Mouse (Mus musculus) hindbrain, postnatal 0 days (tissue): ENCODE data around the gene Pdia4. TPM values are rescaled to one million over a fixed set of nuclear protein-coding genes. Genes with fewer than 3 reads are reported as not detected.
"Not testable (repeated sequence)": the region's sequence is repeated elsewhere in the genome, so short reads cannot be mapped to it uniquely, and the experiment has no call there.

Experiments used
- ATAC-seq: fragments of 200-750 bp; cut with Nextera tagmentation; 2 replicates; pipeline ENCODE4 v1.8.0; 2017; ENCODE audit warnings: mild to moderate bottlenecking, moderate TSS enrichment, moderate library complexity
- DNase-seq: peaks from one replicate; pipeline ENCODE4 v3.0.0-alpha.2; 2015; ENCODE audit warnings: low spot score
- H3K27ac ChIP-seq: fragments of 300-500 bp; sonication (generic); 2 replicates; pipeline ENCODE4 v1.5.1; 2014; ENCODE audit warnings: mild to moderate bottlenecking
- H3K27me3 ChIP-seq: fragments of 300-500 bp; sonication (generic); 2 replicates; pipeline ENCODE4 v1.6.1; 2014; ENCODE audit warnings: low read length, mixed read lengths; ENCODE audit not compliant: insufficient read depth
- H3K36me3 ChIP-seq: fragments of 300-500 bp; sonication (generic); 2 replicates; pipeline ENCODE4 v1.6.1; 2014; ENCODE audit warnings: low read length, mixed read lengths; ENCODE audit not compliant: insufficient read depth
- H3K4me1 ChIP-seq: fragments of 300-500 bp; sonication (generic); 2 replicates; pipeline ENCODE4 v1.6.1; 2014; ENCODE audit warnings: antibody characterized with exemption, low read length, mixed read lengths; ENCODE audit not compliant: insufficient read depth
- H3K4me2 ChIP-seq: fragments of 300-500 bp; sonication (generic); 2 replicates; pipeline ENCODE4 v1.6.1; 2014; ENCODE audit warnings: low read depth, mild to moderate bottlenecking, low read length, moderate library complexity, mixed read lengths
- H3K4me3 ChIP-seq: fragments of 300-500 bp; sonication (generic); 2 replicates; pipeline ENCODE4 v1.5.1; 2014; ENCODE audit warnings: low read length
- H3K9ac ChIP-seq: fragments of 300-500 bp; sonication (generic); replicated peaks from 2 replicates; pipeline ENCODE4 v1.6.1; 2014; ENCODE audit warnings: mild to moderate bottlenecking, low read length, moderate library complexity, mixed read lengths
- H3K9me3 ChIP-seq: fragments of 300-500 bp; sonication (generic); 2 replicates; pipeline ENCODE4 v1.6.1; 2016; ENCODE audit warnings: low read length, mixed read lengths
- CTCF ChIP-seq: IDR thresholded peaks from 2 replicates; pipeline ENCODE4 v1.5.1; 2016; ENCODE audit warnings: antibody characterized with exemption, control low read depth, low read depth
- WGBS: fragments of 180-500 bp; shearing (Covaris S2); extraction: QIAGEN DNeasy Blood & Tissue Kit; methylation state at CpG from one replicate; pipeline ENCODE4 v1.1.7; 2014; 5-methylcytosine and 5-hydroxymethylcytosine counted together
- polyA plus RNA-seq: library from polyadenylated mRNA; unstranded; fragments of >200 nt; fragmentation: Nextera tagmentation; extraction: Ambion mirVana; gene quantifications from 2 replicates; pipeline ENCODE4 v1.2.1, GENCODE M21; 2015
- total RNA-seq: library from RNA; depleted of rRNA; stranded (reverse); fragments of >200 nt; gene quantifications from 2 replicates; pipeline ENCODE4 v1.2.3, GENCODE M21; 2014; rRNA removed

Pdia4 gene
- total RNA-seq = 75.0 and 100 TPM in 2 replicates
- 90.0 and 93.4 TPM in 2 replicates for polyA plus RNA-seq

DNA sequence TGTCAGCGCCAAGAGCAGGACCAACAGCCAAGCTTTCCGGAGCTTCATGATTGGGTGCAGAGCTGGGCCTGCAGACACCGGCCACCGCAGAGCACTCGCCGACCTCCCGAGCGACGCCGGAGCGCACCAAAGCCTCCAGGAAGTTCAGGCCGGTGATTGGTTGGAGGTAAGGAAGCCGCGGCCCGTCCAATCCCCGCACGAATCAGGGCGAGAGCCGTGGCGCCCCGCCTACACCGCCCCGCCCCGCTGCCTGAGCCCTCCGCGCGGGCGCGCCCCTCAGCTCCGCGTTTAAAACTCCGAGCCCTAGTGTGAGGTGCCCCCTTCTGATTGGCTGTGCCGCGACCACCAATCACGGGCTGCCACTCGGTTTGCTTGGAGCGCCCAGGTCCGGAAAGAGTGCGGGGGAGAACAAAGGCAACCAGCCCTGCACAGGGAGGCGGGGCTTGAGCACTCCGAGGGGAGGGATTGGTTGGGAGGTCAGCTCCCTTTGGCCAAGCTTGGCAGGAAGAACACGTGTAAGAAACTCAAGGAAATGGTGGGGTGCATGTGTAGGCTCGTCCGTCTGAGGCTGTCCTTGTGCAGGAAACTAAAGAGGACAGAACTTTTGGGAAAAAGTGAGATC, at the start of gene Pdia4:
TSS of gene Pdia4 (minus strand) at position 174 of the 622 bp plus-strand sequence.
- under 1% methylated on average over 44 of the region's 44 CpGs for WGBS

GRCm38 (mm10) chr6:47857729-47858128, 44.5 kb upstream of the Pdia4 start:
- not testable (repeated sequence) for H3K27me3 ChIP-seq, H3K27ac ChIP-seq, H3K9me3 ChIP-seq, H3K9ac ChIP-seq, H3K4me2 ChIP-seq, H3K4me1 ChIP-seq, H3K4me3 ChIP-seq, ATAC-seq, DNase-seq
- H3K36me3 ChIP-seq = peaks cover 17% of the 10 kb centered on the region
- WGBS = 92% methylated on average over 3 of the region's 3 CpGs

More for the DNA sequence above, at the start of gene Pdia4:
- H3K36me3 ChIP-seq = no peaks in the 10 kb centered on the region
- ATAC-seq = peak; percentile 100
- H3K9me3 ChIP-seq = no peaks in the 10 kb centered on the region
- H3K4me3 ChIP-seq = peak within 1 kb of the TSS; percentile 67
- no peaks in the 10 kb centered on the region for H3K27me3 ChIP-seq
- peak within 1 kb of the TSS; percentile 86 for H3K27ac ChIP-seq
- H3K4me1 ChIP-seq = peaks cover 17% of the 10 kb centered on the region
- peak within 1 kb of the TSS; percentile 67 for H3K9ac ChIP-seq
- peak; percentile 98 for DNase-seq
- no peak for TF ChIP-seq CTCF
- peak within 1 kb of the TSS; percentile 70 for H3K4me2 ChIP-seq

GRCm38 (mm10) chr6:47857241-47857640, 44.0 kb upstream of the Pdia4 start:
- DNase-seq (no peak), ATAC-seq (no peak)
- Histone ChIP-seq H3K36me3 (peaks cover 16% of the 10 kb centered on the region), H3K4me3 (no peak overlapping the region), H3K4me2 (no peak overlapping the region), H3K27ac (no peak overlapping the region), H3K9ac (no peak overlapping the region), H3K4me1 (no peaks in the 10 kb centered on the region), H3K27me3 (no peaks in the 10 kb centered on the region), H3K9me3 (no peaks in the 10 kb centered on the region)
- TF ChIP-seq CTCF = no peak
- WGBS = 93% methylated on average over 6 of the region's 6 CpGs

- TF ChIP-seq CTCF = no peak
- Histone ChIP-seq H3K4me1 (no peaks in the 10 kb centered on the region), H3K9ac (no peak overlapping the region), H3K36me3 (no peaks in the 10 kb centered on the region), H3K9me3 (no peaks in the 10 kb centered on the region), H3K27ac (no peak overlapping the region), H3K27me3 (no peaks in the 10 kb centered on the region), H3K4me2 (no peak overlapping the region), H3K4me3 (no peak overlapping the region)
- DNase-seq = no peak
- ATAC-seq = no peak
Measured at GRCm38 (mm10) chr6:47845779-47846178, 32.5 kb upstream of the Pdia4 start.

DNA sequence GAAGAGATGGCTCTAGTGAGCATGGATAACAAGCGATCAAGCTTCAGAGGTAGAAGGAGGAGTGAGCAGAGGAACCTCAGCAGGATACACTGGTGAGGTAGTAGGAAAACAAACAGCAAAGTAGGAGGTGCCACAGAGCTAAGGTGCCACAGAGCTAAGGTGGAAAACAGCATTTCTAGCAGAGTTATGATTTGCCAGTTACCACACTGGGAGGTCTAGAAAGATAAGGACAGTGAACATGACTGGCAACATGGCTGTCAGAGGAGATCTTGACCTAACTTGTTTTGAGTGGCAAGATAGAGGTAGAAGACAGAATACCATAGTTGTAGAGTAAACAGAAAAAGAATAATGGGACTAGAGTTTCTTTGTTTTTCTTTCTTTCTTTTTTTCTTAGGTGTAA, 29.1 kb upstream of the Pdia4 start:
- Histone ChIP-seq H3K27ac (no peak overlapping the region), H3K9ac (no peak overlapping the region), H3K27me3 (no peaks in the 10 kb centered on the region), H3K4me3 (no peak overlapping the region), H3K9me3 (no peaks in the 10 kb centered on the region), H3K4me2 (no peak overlapping the region), H3K36me3 (0 out of 2 replicates have a peak, but pooled peaks cover 6% of the 10 kb centered on the region), H3K4me1 (peaks cover 8% of the 10 kb centered on the region)
- TF ChIP-seq CTCF = no peak
- 93% methylated on average over 1 of the region's 1 CpGs for WGBS
- DNase-seq (no peak), ATAC-seq (no peak)

- no peak overlapping the region for H3K9ac ChIP-seq
- H3K4me2 ChIP-seq = no peak overlapping the region
- no peaks in the 10 kb centered on the region for H3K27me3 ChIP-seq
- TF ChIP-seq CTCF = no peak
- 0 out of 2 replicates have a peak, but pooled peaks cover 6% of the 10 kb centered on the region for H3K36me3 ChIP-seq
- H3K9me3 ChIP-seq = no peaks in the 10 kb centered on the region
- no peak overlapping the region for H3K27ac ChIP-seq
- peaks cover 8% of the 10 kb centered on the region for H3K4me1 ChIP-seq
- WGBS = 92% methylated on average over 2 of the region's 2 CpGs
- no peak overlapping the region for H3K4me3 ChIP-seq
- ATAC-seq (no peak), DNase-seq (no peak)
Measured at GRCm38 (mm10) chr6:47841831-47842230, 28.6 kb upstream of the Pdia4 start.

- ATAC-seq (no peak), DNase-seq (no peak)
- no peaks in the 10 kb centered on the region for H3K9me3 ChIP-seq
- H3K27ac ChIP-seq = no peak overlapping the region
- no peak for TF ChIP-seq CTCF
- H3K4me3 ChIP-seq = no peak overlapping the region
- H3K36me3 ChIP-seq = 0 out of 2 replicates have a peak, but pooled peaks cover 6% of the 10 kb centered on the region
- no peaks in the 10 kb centered on the region for H3K27me3 ChIP-seq
- no peak overlapping the region for H3K9ac ChIP-seq
- no peak overlapping the region for H3K4me2 ChIP-seq
- peaks cover 8% of the 10 kb centered on the region for H3K4me1 ChIP-seq
- WGBS = 100% methylated on average over 1 of the region's 1 CpGs
Measured at GRCm38 (mm10) chr6:47841077-47841476, 27.8 kb upstream of the Pdia4 start.
